Mouse (Mus musculus) gastrocnemius, postnatal 36 days (tissue): Measurements from ENCODE around the gene Harbi1. TPM values are rescaled to one million over a fixed set of nuclear protein-coding genes. Genes with fewer than 3 reads are reported as not detected.
"Not testable (repeated sequence)": the region's sequence is repeated elsewhere in the genome, so short reads cannot be mapped to it uniquely, and the experiment has no call there.

ENCODE experiments used
- DNase-seq, 2 experiments: peaks; one replicate each; pipeline ENCODE4 v3.0.0; 2022
- intact Hi-C: fragments of 180-260 bp; cut with DNase I; formaldehyde crosslinking; loops from one replicate; pipeline ENCODE4 v1.15.1; 2025
- total RNA-seq, 2 experiments: library from RNA; stranded (reverse); gene quantifications; 2 replicates each; pipeline ENCODE4 v1.2.3; 2021

Harbi1 gene
- total RNA-seq, 2 experiments from 2014 or later = 3.7 to 4.7 TPM

DNA sequence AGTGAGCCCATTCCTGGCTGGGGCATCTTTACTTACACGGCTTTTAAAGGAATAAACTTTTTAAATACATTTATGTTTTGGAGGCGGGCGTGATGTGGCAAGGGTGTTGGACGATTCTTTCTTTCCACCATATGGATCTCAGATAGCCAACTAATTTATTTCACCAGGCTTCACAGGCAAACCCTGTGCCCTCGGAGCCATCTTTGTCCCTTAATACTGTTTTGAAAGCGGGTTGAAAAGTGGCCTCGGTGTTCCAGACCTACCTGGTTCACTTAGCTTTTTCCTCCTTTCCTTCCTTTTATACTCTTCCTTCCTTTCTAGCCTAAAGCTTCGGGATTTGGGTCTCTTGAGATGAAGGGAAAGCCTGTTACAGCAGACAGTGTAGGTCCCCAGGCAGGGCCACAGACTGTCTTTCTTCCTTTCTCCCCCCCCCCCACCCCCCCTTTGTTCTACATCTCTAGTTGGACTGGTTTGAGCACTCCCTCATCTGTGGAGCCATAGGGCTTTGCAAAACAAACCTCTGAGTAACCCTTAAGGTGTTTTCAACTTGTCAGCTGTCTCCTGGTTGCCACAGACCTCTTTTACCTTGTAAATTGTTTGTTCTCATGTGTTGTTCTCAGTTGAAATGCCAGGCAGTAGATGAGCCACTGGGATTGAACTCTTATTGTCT, 739 bp downstream of the Harbi1 start:
- intact Hi-C loops = loop anchor here (2.0 kb wide), 1 partner anchor 61 kb away; no protein-coding TSS in a partner anchor
- no peak for DNase-seq

DNA sequence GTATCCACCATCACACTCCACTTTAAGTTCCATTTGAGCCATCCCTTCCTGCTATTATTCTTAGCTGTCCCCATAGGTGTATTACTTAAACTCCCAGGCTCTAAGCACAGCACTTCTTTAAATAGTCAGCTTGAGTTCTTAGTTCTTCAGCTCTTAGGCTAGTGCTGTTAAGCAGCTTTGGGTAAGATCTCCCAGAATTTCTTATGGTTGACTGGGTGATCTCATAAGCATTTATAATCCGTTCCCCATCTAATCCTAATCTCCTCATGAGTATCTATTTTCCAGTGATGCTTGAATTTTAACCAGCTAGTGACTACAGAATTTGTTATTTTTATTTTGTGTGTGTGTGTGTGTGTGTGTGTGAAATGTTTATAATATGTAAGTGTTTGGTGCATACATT, 4.3 kb downstream of the Harbi1 start:
- intact Hi-C loops = no loop called here
- DNase-seq = no peak

DNA sequence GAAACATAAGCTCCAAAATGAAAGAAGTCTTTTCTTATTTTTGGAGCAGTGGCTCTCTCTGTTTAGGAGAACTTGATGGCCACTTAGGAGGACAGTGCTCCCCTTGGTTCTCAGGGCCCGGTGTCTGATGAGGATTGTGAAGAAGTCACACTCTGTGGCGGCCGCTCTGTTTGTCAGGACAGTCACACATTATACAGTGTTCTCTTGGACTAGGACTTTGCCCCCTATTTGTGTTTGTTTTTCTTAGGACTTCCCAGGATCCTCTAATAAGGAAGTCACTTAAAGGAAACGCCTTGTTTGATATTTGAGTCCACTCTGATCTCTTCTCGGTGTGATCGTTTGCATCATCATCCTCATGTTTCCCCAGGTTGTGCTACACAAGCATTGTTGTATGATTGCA, 7.6 kb downstream of the Harbi1 start:
- DNase-seq = no peak
- intact Hi-C loops = no loop called here

DNA sequence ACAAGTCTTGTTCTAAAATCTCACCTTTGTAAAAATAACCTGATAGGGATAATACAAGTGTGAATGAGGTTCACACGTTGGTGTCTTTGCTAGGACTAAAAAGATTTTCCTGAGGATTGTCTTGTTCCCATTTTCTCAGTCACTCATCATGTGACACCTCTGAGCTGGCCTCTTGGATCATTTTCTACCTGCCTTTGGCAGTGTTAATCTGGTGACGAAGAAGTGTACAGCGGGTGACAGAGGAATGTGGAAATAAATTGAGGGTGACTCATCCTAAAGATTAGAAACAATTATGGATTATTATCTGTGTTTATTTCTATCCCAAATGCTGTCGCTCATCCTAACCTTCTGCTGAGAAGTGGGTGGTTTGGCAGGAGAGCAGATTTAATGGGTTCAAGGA, 12.7 kb downstream of the Harbi1 start:
- intact Hi-C loops = no loop called here
- DNase-seq = no peak

DNA sequence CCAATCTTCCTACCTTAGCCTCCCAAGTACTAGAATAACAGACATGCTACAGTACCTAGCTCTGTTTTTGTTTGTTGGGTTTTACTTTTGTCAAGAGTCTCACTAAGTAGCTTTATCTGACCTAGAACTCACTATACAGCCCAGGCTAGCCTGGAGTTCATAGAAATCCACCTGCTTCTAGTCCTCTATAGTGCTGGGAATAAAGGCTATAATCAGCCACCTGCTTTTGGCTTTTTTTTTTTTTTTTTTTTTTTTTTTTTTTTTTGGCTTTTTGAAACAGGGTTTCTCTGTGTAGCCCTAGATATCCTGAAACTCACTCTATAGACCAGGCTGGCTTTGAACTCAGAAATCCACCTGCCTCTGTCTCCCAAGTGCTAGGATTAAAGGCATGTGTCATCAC, 13.3 kb downstream of the Harbi1 start:
- intact Hi-C loops = no loop called here
- DNase-seq = no peak

DNA sequence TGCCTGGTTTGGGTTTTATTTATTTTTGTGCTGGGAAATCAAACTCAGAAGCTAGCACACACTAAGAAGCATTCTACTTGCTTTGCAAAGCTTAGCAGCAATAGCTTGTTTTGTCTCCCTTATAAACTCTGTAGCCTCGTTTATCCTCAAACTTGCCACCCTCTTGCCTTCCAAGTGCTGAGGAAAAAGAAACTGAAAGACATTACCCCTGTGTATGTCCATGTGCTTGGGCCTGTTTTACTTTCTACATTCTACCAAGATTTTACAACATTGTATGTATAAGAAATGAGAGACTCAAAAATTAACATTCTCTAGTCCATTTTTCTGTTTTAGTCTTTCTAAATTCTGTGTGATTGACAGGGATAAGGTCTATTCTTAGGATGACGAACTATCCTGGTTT, 14.1 kb downstream of the Harbi1 start:
- intact Hi-C loops = no loop called here
- no peak for DNase-seq

DNA sequence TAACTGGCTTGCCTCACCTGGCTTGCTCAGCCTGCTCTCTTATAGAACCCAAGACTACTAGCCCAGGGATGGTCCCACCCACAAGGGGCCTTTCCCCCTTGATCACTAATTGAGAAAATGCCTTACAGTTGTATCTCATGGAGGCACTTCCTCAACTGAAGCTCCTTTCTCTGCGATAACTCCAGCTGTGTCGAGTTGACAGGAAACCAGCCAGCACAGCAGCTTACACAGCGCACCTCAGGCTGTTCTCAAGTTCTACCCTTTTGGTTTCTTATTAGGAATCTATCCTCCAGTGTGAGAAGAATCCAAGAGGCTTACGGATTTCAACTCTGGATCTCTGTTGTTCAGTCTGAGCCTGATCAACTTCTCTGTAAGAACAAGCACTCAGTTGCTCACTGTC, 14.8 kb downstream of the Harbi1 start:
- DNase-seq, intact Hi-C loops: not testable (repeated sequence)

DNA sequence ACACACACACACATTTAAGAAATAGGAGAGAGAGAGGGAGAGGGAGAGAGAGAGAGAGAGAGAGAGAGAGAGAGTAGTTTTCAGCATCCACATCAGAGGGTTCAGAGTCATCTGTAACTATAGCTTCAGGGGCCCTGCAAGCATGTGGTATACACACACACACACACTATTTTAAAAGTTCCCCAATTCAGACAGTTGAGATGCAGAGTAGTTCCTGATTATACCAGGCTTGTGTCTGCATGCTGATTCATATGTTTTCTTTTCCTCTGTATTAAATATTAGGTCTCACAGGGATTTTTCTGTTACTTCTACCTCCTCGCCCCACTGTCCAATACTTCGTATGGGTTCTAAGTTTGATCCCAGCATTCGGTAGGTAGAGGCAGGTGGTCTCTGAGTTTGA, 16.4 kb downstream of the Harbi1 start:
- intact Hi-C loops = no loop called here
- no peak for DNase-seq

DNA sequence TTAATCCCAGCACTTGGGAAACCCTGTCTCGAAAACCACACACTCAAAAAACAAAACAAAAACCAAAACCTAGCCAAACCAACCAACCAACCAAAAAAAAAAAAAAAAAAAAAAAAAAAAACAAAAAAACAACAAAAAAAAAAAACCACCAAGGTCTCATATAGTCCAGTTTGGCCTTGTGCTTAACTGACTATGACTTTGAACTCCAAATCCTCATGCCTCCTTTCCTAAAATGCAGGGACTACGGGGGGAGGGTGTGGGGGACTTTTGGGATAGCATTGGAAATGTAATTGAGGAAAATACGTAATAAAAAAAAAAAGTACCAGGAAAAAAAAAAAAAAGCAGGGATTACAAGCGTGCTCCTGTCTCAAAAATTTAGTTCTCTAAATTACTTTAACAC, 18.9 kb downstream of the Harbi1 start:
- intact Hi-C loops = no loop called here
- DNase-seq = no peak

DNA sequence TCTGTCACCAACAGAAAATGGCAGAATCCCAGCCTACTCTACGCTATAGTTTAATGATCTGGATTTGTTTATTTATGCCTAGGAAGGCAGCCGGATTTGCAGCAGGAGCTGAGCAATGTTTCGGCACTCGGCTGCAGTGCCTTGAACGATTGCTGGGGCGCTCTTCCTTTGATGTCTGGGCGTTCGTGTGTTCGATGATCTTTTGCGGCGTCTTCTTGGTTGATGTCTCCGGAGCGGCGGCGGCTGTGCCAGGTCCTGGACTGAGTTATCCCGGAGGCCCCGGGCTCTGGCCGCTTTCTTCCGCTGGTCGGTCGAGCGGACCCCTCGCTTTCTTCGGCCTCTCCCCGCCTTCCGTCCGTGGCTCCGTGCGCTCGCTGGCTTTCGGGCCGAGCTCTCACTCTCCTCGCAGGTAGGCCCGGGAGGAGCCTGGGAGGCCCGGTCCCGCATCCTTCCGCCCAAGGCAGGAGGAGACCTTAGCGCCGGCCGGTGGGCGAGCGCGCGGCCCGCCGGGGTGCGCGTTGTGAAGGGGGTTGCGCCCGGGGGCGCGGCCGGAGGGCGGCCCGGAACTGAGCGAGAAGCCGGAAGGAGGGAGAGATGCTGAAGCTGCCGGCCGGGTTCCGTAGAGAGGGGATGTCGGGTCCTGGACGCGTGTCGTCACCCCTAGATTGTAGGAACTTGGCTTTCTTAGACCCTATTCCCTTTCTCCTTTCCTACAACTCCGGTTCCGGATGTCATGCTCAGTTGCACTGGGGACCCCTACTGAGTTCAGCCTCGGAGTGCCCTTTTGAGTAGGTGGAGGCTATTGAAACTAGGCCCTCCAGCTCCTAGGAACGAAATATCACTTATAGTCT, 19.5 kb downstream of the Harbi1 start, which contains the start of gene Ambra1:
TSS of gene Ambra1 (plus strand) at position 164 of the 851 bp plus-strand sequence.
- DNase-seq = peak; percentile 71 to 88
- intact Hi-C loops = no loop called here

DNA sequence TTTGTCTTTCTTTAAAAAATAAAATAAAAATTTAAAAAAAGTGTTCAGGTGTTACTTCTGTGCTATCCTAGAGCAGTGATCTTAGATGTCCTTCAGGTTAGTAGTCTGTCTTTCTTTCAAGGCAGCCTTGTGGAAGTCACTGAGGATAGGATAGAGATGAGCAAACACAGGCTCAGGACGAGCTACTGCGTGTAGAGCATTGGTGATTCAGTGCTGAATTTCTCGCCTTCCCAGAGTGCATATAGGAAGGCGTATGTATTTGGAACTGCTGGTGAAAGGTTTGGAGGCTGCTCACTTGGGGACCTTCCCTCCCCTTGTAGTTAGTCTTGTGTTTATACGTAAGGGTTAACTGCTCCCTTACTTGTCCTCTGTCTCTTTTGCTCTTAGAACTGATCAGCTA, 24.6 kb downstream of the Harbi1 start:
- DNase-seq = no peak
- intact Hi-C loops = no loop called here

DNA sequence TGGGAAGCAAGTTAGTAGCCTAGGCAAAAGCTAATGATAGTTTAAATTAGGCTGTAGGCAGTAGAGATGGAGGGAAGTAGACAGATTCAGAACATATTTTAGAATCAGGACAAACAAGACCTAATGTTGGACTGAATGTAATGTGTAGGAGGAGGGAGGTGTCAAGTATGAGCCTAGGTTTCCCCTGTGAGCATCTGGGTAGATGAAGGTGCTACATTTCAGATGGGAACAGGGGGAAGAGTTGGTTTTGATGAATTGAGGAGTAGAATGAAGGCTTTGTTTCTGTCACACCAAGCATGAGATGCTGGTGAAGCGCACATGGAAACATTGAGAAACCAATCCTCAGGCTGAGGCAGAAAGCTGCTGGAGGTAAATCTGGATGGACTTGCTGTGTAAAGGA, 28.9 kb downstream of the Harbi1 start:
- no peak for DNase-seq
- intact Hi-C loops = no loop called here

DNA sequence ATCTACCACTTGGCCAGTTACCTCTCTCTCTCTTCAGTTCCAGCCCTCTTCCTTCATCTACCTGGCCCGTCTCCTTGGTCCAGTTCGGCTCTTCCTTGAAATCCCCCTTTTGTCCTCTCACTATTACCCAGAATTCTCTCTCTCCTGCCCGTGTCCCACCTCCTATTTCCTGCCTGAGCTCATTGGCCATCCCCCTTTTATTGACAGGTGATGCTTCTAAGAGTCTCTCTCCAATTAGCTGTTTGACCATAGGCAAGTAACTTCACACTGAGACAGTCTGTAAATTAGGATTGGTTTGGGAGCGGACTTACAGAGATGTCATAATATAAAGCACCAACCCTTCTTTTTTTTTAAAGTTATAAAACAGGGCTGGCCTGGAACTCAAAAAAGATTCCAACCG, 34.0 kb downstream of the Harbi1 start:
- intact Hi-C loops = no loop called here
- no peak for DNase-seq

DNA sequence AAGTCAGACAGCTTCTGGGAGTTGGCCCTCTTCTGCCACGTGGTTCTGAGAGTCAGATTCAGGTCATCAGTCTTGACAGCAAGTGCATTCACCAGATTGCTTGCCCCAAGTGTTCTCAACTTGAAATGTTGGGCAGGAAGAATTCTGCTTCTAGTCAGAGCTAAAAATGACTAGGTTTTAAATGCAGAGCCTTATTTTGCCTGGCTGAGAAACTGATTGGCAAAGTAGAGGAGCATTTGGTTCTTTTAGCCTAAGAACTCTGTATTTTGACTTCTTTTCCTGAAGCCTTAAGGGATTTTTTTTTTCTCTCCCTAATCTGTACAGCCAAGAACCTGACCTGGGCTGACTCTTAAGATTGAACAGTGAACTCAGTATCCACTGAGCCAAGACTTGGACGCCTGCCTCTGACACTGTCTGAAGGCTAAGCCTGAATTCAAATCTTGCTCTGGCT, 39.2 kb downstream of the Harbi1 start:
- intact Hi-C loops = no loop called here
- peak; percentile 41 to 79 for DNase-seq

Other genes with a start within 250 kb of the Harbi1 start
- gene Ckap5, start 184.1 kb upstream of the Harbi1 start, total RNA-seq = 10 to 100 TPM; 24.4 to 31.8 TPM
- gene F2, start 74.4 kb upstream of the Harbi1 start, total RNA-seq = under 1 TPM in 1 of 2 experiments, not detected in 1; 0.46 TPM
- 1 to 10 TPM; 1.8 to 3.3 TPM for gene Zfp408, start 61.1 kb upstream of the Harbi1 start, total RNA-seq
- gene Arhgap1, start 61.0 kb upstream of the Harbi1 start, total RNA-seq = 1 to 10 TPM; 6.4 to 7.1 TPM
- gene Atg13, start 276 bp upstream of the Harbi1 start, total RNA-seq = 10 to 100 TPM; 28.2 to 29.8 TPM
- gene Ambra1, start 19.3 kb downstream of the Harbi1 start, total RNA-seq = 10 to 100 TPM; 13.8 to 15.5 TPM
- gene Chrm4, start 216.4 kb downstream of the Harbi1 start, total RNA-seq = not detected
- gene Mdk, start 221.4 kb downstream of the Harbi1 start, total RNA-seq = 1 to 10 TPM; 1.4 to 4.3 TPM
- not detected for gene Gm9821, start 234.9 kb downstream of the Harbi1 start, total RNA-seq